Mouse (Mus musculus) bone marrow, adult 2 months (tissue): ENCODE results near the gene Slc44a4.

Experiments
- CTCF ChIP-seq: fragments of 200-500 bp; IDR thresholded peaks from 2 replicates; pipeline ENCODE4 v1.5.1; 2011; ENCODE audit warnings: low read length, control low read depth; ENCODE audit not compliant: control insufficient read depth, insufficient read depth
- POLR2A ChIP-seq: fragments of 200-500 bp; IDR thresholded peaks from 2 replicates; pipeline ENCODE4 v1.6.1; 2011; ENCODE audit warnings: low read depth, mild to moderate bottlenecking, control low read depth, low read length, borderline replicate concordance; ENCODE audit not compliant: control insufficient read depth

GRCm38 (mm10) chr17:34953904-34954303, 39.6 kb downstream of the Slc44a4 start:
- no peak for TF ChIP-seq POLR2A
- TF ChIP-seq CTCF, result no peak
